Mouse (Mus musculus): ENCODE results near the gene Aox3. TPM values are rescaled to one million over a fixed set of nuclear protein-coding genes. Genes with fewer than 3 reads are reported as not detected.

Gene Aox3
- polyA plus RNA-seq, 1 experiment from 2014 or later: 0.47 TPM

DNA sequence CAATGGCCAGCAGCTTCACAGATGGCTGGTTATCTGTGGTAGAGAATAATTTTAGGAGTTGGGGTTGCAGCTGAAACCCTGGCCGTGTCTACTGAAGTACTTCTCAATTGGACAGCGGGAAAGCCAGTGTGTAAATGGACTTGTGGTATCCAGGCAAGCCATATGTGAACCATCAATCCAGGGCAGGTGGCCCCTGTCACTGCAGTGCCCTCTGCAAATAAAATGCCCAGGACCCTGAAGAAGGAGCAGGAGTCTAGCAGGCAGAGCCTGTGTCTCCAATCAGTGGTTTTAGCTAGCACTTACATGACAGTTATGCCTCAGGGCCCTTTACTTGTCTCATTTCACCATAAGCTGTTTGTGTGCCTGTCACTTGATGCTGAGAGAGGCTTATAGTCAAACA lies 40.5 kb upstream of the Aox3 start:
- Histone ChIP-seq H3K4me1 (replicated peaks; ENCODE audit: control insufficient read depth, insufficient read depth, low read length) (no peaks in the 10 kb centered on the region), H3K27me3 (replicated peaks; ENCODE audit: control insufficient read depth, insufficient read depth, low read length) (no peaks in the 10 kb centered on the region), H3K4me3 (ENCODE audit: low read depth, low read length) (no peak overlapping the region), H3K9me3 (ENCODE audit: control insufficient read depth) (no peaks in the 10 kb centered on the region), H3K36me3 (ENCODE audit: control insufficient read depth, insufficient read depth) (no peaks in the 10 kb centered on the region), H3K4me2 (replicated peaks; ENCODE audit: low read depth) (no peak overlapping the region), H3K9ac (ENCODE audit: low read depth, low read length) (no peak overlapping the region), H3K27ac (ENCODE audit: low read depth, low read length) (no peak overlapping the region)
- 84% methylated on average over 2 of the region's 2 CpGs for WGBS
- no peak for TF ChIP-seq CTCF (IDR thresholded peaks at IDR 0.05; ENCODE audit: low read depth)
- no peak for ATAC-seq

DNA sequence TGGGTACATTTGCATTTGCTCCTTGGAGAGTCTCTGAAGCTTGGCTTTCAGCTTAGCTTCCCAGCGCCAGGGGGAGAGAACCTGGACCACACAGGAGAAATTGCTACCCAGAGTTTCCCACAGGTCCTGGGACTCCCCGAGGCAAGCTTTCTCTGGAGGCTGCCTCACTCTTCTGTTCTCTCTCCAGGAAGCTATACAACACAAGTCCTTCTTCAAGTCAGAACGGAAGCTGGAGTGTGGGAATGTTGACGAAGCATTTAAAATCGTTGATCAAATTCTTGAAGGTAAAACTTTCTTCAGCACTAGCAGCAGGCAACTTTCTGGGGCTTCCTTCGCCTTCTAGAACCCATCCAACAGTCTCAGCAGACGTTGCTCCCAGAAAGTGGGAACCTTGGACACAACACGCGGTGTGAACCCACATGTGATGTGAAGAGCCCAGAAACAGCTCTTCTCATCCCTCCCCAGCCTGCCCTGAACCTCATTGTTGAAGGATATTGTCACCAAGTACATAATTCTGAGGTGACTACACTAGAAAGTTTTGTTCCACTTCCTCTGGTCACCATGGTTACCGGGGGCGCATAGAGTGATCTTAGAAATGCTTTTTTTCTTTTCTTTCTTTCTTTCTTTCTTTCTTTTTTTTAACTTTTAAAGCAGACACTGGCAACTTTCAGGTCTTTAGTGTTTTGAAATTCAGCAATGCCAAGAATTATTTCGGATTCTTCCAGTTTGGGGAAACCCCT lies 39.8 kb upstream of the Aox3 start:
- no peak overlapping the region for H3K4me2 ChIP-seq (replicated peaks; ENCODE audit: low read depth)
- TF ChIP-seq CTCF (IDR thresholded peaks at IDR 0.05; ENCODE audit: low read depth): no peak
- no peaks in the 10 kb centered on the region for H3K36me3 ChIP-seq (ENCODE audit: control insufficient read depth, insufficient read depth)
- no peaks in the 10 kb centered on the region for H3K9me3 ChIP-seq (ENCODE audit: control insufficient read depth)
- no peaks in the 10 kb centered on the region for H3K27me3 ChIP-seq (replicated peaks; ENCODE audit: control insufficient read depth, insufficient read depth, low read length)
- WGBS: 75% methylated on average over 12 of the region's 12 CpGs
- no peaks in the 10 kb centered on the region for H3K4me1 ChIP-seq (replicated peaks; ENCODE audit: control insufficient read depth, insufficient read depth, low read length)
- H3K4me3 ChIP-seq (ENCODE audit: low read depth, low read length): no peak overlapping the region
- H3K27ac ChIP-seq (ENCODE audit: low read depth, low read length): no peak overlapping the region
- no peak for ATAC-seq
- no peak overlapping the region for H3K9ac ChIP-seq (ENCODE audit: low read depth, low read length)

DNA sequence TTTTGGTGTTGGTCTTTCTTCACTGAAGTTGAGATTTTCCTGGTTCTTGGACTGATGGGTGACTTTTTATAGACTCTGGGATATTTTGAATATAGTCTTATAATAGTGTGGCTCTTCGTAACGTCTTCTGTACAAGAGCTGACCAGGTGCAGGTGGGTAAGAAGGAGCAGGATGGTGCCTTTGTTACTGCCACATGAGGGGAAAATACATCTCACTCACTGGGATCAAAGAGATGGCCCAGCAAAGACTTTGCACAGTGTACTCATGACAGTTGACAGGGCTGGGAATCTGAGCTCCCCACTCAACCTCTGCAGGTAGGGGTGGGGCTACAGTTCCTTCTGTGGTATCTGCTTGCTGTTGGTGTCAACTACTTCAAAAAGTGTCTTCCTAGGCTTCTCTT lies 38.7 kb upstream of the Aox3 start:
- TF ChIP-seq CTCF (IDR thresholded peaks at IDR 0.05; ENCODE audit: low read depth): no peak
- no peak overlapping the region for H3K4me2 ChIP-seq (replicated peaks; ENCODE audit: low read depth)
- H3K27me3 ChIP-seq (replicated peaks; ENCODE audit: control insufficient read depth, insufficient read depth, low read length): no peaks in the 10 kb centered on the region
- H3K4me1 ChIP-seq (replicated peaks; ENCODE audit: control insufficient read depth, insufficient read depth, low read length): no peaks in the 10 kb centered on the region
- no peaks in the 10 kb centered on the region for H3K9me3 ChIP-seq (ENCODE audit: control insufficient read depth)
- no peak overlapping the region for H3K4me3 ChIP-seq (ENCODE audit: low read depth, low read length)
- no peak for ATAC-seq
- no peak overlapping the region for H3K9ac ChIP-seq (ENCODE audit: low read depth, low read length)
- H3K36me3 ChIP-seq (ENCODE audit: control insufficient read depth, insufficient read depth): no peaks in the 10 kb centered on the region
- WGBS: 93% methylated on average over 2 of the region's 2 CpGs
- H3K27ac ChIP-seq (ENCODE audit: low read depth, low read length): no peak overlapping the region

DNA sequence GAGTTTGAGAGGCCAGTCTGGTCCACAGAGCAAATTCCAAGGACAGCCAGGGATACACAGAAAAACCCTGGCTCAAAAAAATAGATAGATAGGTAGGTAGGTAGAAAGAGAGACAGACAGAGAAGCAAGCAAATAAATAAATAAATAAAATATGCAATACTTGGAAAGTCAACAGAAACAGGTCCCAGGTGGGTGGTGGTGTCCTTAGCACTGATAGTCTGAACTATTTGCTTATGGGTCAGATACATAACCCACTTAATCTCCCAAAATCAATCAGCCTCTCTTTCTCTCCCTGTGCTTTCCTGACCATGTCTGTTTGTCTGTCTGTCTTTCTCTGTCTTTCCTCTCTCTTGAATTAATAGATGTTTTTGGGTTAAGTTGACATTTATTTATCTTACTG lies 35.0 kb upstream of the Aox3 start:
- H3K4me3 ChIP-seq (ENCODE audit: low read depth, low read length): no peak overlapping the region
- H3K27ac ChIP-seq (ENCODE audit: low read depth, low read length): no peak overlapping the region
- TF ChIP-seq CTCF (IDR thresholded peaks at IDR 0.05; ENCODE audit: low read depth): no peak
- H3K27me3 ChIP-seq (replicated peaks; ENCODE audit: control insufficient read depth, insufficient read depth, low read length): no peaks in the 10 kb centered on the region
- no peak for ATAC-seq
- H3K9ac ChIP-seq (ENCODE audit: low read depth, low read length): no peak overlapping the region
- no peaks in the 10 kb centered on the region for H3K36me3 ChIP-seq (ENCODE audit: control insufficient read depth, insufficient read depth)
- no peaks in the 10 kb centered on the region for H3K4me1 ChIP-seq (replicated peaks; ENCODE audit: control insufficient read depth, insufficient read depth, low read length)
- H3K4me2 ChIP-seq (replicated peaks; ENCODE audit: low read depth): no peak overlapping the region
- H3K9me3 ChIP-seq (ENCODE audit: control insufficient read depth): no peaks in the 10 kb centered on the region

DNA sequence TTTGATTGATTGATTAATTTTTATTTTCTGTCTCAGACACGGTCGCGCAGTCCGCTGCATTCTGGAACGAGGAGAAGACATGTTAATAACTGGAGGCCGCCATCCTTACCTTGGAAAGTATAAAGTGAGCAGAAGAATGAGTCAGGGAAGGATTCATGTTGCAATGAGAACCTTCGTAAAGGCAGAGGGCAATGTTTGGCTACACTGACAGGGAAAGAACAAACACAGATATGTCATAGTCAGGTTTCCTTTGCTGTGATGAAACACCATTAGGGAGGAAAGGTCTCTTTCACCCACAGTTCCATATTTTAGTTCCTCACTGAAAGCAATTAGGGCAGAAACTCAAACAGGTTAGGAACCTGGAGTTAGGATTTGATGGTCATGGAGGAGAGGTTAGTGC lies 34.5 kb upstream of the Aox3 start:
- Histone ChIP-seq H3K4me2 (replicated peaks; ENCODE audit: low read depth) (no peak overlapping the region), H3K9me3 (ENCODE audit: control insufficient read depth) (no peaks in the 10 kb centered on the region), H3K27ac (ENCODE audit: low read depth, low read length) (no peak overlapping the region), H3K4me1 (replicated peaks; ENCODE audit: control insufficient read depth, insufficient read depth, low read length) (no peaks in the 10 kb centered on the region), H3K27me3 (replicated peaks; ENCODE audit: control insufficient read depth, insufficient read depth, low read length) (no peaks in the 10 kb centered on the region), H3K4me3 (ENCODE audit: low read depth, low read length) (no peak overlapping the region), H3K9ac (ENCODE audit: low read depth, low read length) (no peak overlapping the region), H3K36me3 (ENCODE audit: control insufficient read depth, insufficient read depth) (no peaks in the 10 kb centered on the region)
- 75% methylated on average over 7 of the region's 7 CpGs for WGBS
- no peak for TF ChIP-seq CTCF (IDR thresholded peaks at IDR 0.05; ENCODE audit: low read depth)
- no peak for ATAC-seq

DNA sequence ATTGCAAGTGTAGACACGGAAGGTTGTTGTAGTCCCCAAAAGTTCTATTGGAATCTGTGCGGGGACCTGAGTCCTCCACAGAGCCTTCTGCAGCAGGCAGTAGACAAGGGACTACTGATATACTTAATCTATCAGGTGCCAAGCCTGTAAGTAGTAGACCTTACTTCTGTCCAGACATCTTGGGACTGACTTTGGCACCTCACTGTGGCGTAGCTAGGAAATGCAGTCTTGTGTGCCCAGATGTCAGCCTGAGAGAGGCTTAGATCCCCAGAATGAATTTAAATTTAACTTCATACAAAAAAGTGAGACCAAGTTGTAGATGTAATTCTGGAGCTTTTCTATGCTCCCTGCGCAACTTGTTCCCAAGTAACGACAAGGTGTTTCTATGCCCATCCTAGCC lies 33.2 kb upstream of the Aox3 start:
- TF ChIP-seq CTCF (IDR thresholded peaks at IDR 0.05; ENCODE audit: low read depth): peak; percentile 27; the same call in 1 of the 2 replicates
- no peak for ATAC-seq
- H3K4me1 ChIP-seq (replicated peaks; ENCODE audit: control insufficient read depth, insufficient read depth, low read length): no peaks in the 10 kb centered on the region
- no peak overlapping the region for H3K4me2 ChIP-seq (replicated peaks; ENCODE audit: low read depth)
- 91% methylated on average over 5 of the region's 5 CpGs for WGBS
- H3K9ac ChIP-seq (ENCODE audit: low read depth, low read length): no peak overlapping the region
- no peaks in the 10 kb centered on the region for H3K27me3 ChIP-seq (replicated peaks; ENCODE audit: control insufficient read depth, insufficient read depth, low read length)
- H3K36me3 ChIP-seq (ENCODE audit: control insufficient read depth, insufficient read depth): no peaks in the 10 kb centered on the region
- no peak overlapping the region for H3K27ac ChIP-seq (ENCODE audit: low read depth, low read length)
- H3K9me3 ChIP-seq (ENCODE audit: control insufficient read depth): no peaks in the 10 kb centered on the region
- no peak overlapping the region for H3K4me3 ChIP-seq (ENCODE audit: low read depth, low read length)

DNA sequence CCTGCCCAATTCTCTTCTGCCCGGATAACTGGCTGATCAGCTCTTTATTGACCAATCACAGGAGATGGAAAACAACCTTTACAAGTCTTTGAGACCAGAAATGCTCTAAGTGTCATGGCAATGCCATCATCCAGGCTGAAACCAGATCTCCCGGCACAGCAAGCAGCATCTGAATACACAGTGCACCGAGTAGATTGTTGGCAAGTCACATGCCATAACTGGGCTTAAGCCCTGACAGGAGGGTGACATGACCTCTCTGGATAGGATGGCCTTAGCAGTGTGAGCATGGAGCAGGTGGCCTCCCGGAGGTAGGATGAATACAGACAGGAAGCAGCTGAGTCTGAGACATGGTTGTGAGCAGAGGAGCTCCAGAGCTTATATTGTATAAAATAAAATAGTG lies 32.5 kb upstream of the Aox3 start:
- H3K4me3 ChIP-seq (ENCODE audit: low read depth, low read length): no peak overlapping the region
- H3K9ac ChIP-seq (ENCODE audit: low read depth, low read length): no peak overlapping the region
- no peaks in the 10 kb centered on the region for H3K4me1 ChIP-seq (replicated peaks; ENCODE audit: control insufficient read depth, insufficient read depth, low read length)
- no peak for ATAC-seq
- H3K27me3 ChIP-seq (replicated peaks; ENCODE audit: control insufficient read depth, insufficient read depth, low read length): no peaks in the 10 kb centered on the region
- TF ChIP-seq CTCF (IDR thresholded peaks at IDR 0.05; ENCODE audit: low read depth): no peak
- no peak overlapping the region for H3K27ac ChIP-seq (ENCODE audit: low read depth, low read length)
- WGBS: 81% methylated on average over 4 of the region's 4 CpGs
- H3K9me3 ChIP-seq (ENCODE audit: control insufficient read depth): no peaks in the 10 kb centered on the region
- no peaks in the 10 kb centered on the region for H3K36me3 ChIP-seq (ENCODE audit: control insufficient read depth, insufficient read depth)
- H3K4me2 ChIP-seq (replicated peaks; ENCODE audit: low read depth): no peak overlapping the region
